Mouse (Mus musculus) C2C12 (cell line): ENCODE data around the gene Coro1b.
A peak's percentile ranks its signal among the peaks of the same experiment; 100 is the strongest.

ENCODE experiments used
- CTCF ChIP-seq: IDR thresholded peaks from one replicate; pipeline ENCODE4 v1.5.1; 2011; ENCODE audit not compliant: control insufficient read depth, insufficient read depth, insufficient read length
- MAX ChIP-seq: IDR thresholded peaks from one replicate; pipeline ENCODE4 v1.6.1; 2011; ENCODE audit warnings: mild to moderate bottlenecking, control low read depth

DNA sequence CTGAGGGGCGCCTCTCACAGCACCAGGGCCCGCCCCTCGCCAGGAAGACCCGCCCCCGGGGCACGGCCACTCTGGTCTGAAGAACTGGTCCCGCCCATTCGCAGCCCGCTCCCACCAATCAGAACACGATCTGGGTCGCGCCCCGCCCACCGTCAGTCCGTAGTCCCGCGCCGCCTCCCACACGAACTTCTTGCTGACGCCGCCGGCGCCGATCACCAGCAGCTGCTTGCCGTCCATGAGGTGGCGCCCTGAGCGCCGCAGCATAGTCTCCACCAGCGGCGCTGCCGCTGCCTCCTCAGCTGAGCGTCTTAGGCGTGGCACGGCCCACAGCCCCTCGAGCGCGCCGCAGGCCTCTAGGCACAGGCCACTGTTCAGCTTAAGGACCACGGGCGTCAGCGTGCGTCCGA is 21.0 kb downstream of the Coro1b start:
- TF ChIP-seq MAX, result peak; percentile 85
- peak; percentile 99 for TF ChIP-seq CTCF
